Mouse (Mus musculus): ENCODE data around the gene Ubn1.

The Ubn1 gene

GRCm38 (mm10) chr16:5071974-5072373 lies 22.1 kb downstream of the Ubn1 start:
- no peak for DNase-seq (ENCODE audit: low read depth in 2 of 2, low spot score in 2 of 2)

DNA sequence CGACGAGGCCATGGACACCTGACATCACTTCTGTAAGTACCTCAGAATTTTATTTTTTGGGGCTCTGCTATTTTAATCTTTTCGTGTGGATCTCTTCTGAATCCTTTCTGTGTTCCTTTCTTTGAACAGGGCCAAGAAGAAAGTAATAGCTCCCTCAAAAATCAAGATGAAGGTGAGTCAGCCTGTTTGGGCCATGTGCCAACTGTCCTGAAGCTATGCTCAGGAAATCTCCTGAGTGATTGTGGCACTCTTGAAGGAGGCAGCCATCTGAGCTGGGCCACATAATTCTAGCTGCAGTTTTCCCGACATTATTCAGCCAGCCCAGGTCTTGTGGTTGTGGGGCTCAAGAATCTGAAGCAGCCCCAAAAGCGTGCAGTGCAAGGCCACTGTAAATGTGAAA lies 24.5 kb downstream of the Ubn1 start:
- DNase-seq (ENCODE audit: low read depth in 2 of 2, low spot score in 2 of 2), result no peak

- DNase-seq (ENCODE audit: low read depth in 2 of 2, low spot score in 2 of 2), result no peak
Measured at GRCm38 (mm10) chr16:5085196-5085595, 35.3 kb downstream of the Ubn1 start.

DNA sequence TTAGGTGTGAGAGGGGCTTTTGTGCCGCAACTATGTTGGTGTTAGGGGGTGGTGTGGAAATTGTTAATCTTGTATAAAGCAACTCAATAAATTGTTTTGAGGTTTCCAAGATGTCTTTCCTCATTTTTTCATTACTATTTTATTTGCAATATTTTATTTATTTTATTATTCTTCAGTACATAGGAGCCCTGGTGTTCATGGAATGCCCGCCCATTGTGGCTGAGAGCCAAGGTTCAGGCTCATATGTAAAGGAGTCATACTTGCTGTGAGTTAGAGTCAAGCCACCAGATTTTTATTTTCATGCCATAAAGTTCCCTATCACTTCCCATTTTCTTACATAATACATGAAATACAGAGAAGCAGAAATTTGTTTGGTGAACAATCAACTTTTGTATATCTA lies 36.3 kb downstream of the Ubn1 start:
- DNase-seq (ENCODE audit: low read depth in 2 of 2, low spot score in 2 of 2), result no peak

- DNase-seq (ENCODE audit: low read depth in 2 of 2, low spot score in 2 of 2), result no peak
Measured at GRCm38 (mm10) chr16:5089021-5089420, 39.2 kb downstream of the Ubn1 start.

- no peak for DNase-seq (ENCODE audit: low read depth in 2 of 2, low spot score in 2 of 2)
Measured at GRCm38 (mm10) chr16:5093285-5093684, 43.4 kb downstream of the Ubn1 start.

GRCm38 (mm10) chr16:5096504-5096903 lies 46.6 kb downstream of the Ubn1 start:
- DNase-seq (ENCODE audit: low read depth in 2 of 2, low spot score in 2 of 2), result no peak

- no peak for DNase-seq (ENCODE audit: low read depth in 2 of 2, low spot score in 2 of 2)
Measured at GRCm38 (mm10) chr16:5101000-5101399, 51.1 kb downstream of the Ubn1 start.

DNA sequence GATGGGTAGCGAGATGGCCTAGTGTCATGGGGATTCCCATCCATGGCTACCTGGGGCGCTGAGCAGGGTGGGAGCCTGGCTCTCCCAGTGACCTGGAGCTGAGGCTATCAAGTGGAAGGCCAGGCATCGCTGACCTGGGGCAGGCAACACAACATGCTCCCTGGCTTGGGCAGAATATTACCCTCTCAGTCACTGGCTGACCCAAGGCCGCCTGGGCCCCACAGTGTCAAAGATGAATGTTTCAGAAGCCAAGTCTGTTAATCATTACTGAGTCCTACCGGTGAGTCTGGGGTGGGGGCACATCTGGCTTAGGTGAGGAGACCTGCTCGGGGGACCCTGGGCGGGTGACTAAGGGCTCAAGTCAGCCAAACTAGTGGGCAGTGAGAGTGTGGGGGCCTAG lies 60.0 kb downstream of the Ubn1 start:
- no peak for DNase-seq (ENCODE audit: low read depth in 2 of 2, low spot score in 2 of 2)

DNA sequence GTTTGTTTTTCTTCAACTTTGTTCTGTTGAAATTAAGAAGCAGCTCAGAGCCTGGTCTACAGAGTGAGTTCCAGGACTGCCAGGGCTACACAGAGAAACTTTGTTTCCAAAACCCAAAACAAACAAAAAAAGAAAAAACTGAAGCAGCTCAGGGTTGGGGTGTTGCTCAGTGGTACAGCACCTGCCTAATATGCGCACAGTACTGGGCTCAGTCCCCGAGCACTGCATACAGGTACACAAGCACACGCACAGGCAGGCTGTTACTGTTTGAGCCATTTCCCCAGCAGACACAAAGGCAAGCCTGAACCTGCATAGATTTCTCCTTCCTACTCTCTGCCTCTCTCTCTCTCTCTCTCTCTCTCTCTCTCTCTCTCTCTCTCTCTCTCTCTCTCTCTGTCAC lies 61.2 kb downstream of the Ubn1 start:
- no peak for DNase-seq (ENCODE audit: low read depth in 2 of 2, low spot score in 2 of 2)

GRCm38 (mm10) chr16:5113002-5113550 lies 63.2 kb downstream of the Ubn1 start:
- DNase-seq (ENCODE audit: low read depth in 2 of 2, low spot score in 2 of 2), result no peak

- no peak for DNase-seq (ENCODE audit: low read depth in 2 of 2, low spot score in 2 of 2)
Measured at GRCm38 (mm10) chr16:5113582-5113981, 63.7 kb downstream of the Ubn1 start.

GRCm38 (mm10) chr16:5119385-5119784 lies 69.5 kb downstream of the Ubn1 start:
- no peak for DNase-seq (ENCODE audit: low read depth in 2 of 2, low spot score in 2 of 2)

DNA sequence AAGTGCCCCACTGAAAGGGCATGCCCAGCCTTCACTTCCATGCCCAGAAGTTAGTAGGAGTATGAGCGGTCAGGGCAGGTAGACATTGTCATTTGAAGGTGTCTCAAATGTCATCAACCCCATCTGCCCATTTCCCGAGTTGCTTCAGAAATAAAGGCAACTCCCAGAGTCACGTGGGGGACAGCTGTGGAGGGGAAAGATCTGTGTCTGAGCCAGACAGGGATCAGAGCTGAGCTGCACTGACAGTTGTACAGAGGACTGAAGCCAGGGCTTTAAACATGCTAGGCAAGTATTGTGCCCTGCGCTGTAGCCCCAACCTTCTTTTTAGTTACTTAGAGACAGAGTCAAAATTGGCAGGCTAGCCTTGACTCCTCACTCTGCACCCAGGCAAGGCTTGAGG lies 70.0 kb downstream of the Ubn1 start:
- no peak for DNase-seq (ENCODE audit: low read depth in 2 of 2, low spot score in 2 of 2)

DNA sequence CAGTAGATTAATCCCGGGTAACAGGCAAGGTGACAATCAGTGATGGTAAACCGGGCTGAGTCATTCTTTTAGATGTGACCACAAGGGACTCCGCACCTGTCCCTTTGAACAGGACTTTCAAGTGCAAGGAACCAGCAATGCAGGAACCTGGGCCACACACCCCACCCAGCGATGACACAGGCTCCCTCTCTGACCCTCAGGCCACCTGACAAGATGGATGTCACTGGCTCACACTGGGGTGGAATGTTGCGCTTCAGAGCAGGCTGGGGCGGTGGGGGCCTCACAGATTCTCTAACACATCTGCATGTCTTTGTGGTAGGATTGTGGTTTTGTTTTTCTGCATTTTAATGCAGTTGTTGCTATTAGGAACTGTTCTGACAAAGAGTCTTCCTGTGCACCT lies 73.6 kb downstream of the Ubn1 start:
- no peak for DNase-seq (ENCODE audit: low read depth in 2 of 2, low spot score in 2 of 2)

DNA sequence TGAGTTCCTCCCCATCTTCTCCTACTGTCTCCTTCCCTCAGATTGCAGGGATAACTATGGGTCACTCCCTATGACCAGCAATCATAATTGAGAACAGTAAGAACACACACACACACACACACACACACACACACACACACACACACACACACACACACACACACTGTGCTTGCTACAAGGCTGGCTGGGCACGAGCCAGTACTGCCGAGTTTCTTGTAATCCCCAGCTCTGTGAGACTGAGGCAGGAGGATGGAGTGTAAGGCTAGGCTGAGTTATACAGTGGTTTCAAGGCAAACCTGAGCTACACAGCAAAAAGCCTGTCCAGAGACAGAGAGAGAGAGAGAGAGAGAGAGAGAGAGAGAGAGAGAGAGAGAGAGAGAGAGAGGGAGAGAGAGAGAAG lies 80.3 kb downstream of the Ubn1 start:
- DNase-seq (ENCODE audit: low read depth in 2 of 2, low spot score in 2 of 2), result no peak

DNA sequence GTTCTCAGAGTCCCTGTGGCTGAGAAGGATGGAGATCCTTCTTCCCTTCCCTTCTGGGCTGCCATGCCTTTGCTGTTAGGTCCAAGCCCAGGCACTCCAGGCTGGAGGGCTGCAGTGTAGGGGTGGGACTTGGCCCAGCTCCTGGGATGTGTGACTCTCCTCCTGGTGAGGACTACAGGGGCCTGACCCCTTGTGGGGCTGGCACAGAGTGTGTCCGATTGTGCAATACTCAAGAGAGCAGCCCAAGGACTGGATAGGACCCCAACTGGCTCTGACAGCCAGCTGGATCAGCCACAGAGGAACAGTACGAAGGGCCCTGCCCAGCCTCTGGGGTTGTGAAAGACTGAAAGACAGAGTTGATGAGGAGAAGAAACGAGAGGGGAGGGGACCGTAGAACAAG lies 80.9 kb downstream of the Ubn1 start:
- DNase-seq (ENCODE audit: low read depth in 2 of 2, low spot score in 2 of 2), result no peak

DNA sequence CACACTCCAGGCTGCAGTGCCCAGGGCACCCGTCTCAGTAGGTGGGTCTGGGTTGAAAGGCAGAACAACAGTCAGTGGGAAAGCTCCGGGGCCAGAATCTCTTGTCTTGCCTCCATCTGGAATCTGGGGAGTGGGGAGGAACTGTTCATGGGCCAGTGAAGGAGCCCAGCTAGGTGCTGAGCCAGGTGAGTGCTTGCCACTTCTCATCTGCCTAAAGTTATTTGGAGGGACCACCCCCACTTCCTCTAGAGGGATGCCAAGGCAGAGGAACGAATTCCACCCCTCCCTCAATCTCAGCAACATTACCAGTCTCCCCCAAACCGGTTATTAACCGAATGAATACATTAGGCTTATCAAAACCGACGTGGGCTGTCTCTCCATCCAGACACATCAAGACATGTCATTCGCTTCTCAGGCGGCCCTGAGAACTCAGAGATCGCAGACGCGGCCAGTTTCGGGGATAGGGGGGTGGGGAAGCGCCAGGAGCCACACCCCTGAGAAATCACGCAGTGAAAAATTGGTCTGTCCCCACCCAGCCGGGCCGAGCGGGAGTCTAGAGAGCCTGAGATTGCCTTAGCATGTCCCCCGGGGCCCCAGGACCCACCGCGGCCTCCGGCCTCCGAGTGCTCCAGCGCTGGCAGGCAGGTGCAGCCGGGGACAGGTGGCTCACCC lies 81.5 kb downstream of the Ubn1 start:
- DNase-seq (ENCODE audit: low read depth in 2 of 2, low spot score in 2 of 2), result no peak

GRCm38 (mm10) chr16:5132401-5132801 lies 82.5 kb downstream of the Ubn1 start, which contains the start of gene Ppl:
Gene Ppl, minus strand, starts transcription at chr16:5132421.
- DNase-seq (ENCODE audit: low read depth in 2 of 2, low spot score in 2 of 2), result no peak

DNA sequence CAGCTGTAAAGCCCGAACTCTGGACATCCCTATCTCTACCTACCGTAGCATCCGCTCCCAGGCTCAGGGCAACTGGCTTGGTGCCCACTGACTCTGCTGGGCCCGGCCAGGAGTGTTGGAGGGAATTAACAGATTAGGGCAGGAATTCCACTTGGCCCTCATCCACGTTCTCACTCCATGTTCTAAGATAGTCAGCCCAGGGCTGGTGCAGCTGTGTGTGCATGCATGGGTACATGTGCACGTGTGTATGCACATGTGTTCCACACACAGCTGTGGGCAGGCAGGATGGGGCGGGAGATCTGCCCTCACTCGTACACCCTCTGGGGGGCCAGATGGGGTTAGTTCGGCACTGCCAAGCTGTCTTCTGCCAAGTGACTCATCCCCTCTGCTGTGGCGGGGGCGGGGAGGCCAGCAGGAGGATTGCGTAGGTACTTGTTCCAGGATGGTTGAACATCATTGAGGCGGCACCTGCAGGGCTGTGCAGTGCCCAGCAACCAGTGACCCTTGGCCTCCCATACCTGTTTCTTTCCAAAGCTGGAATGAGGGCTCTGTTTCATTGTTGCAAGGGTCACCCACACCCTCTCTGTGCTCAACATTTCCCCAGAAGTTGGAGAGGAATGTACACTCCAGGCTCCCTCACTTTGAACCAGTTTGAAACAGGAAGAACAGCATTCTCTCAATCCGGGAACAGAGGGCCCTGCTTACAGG lies 84.9 kb downstream of the Ubn1 start:
- no peak for DNase-seq (ENCODE audit: low read depth in 2 of 2, low spot score in 2 of 2)

DNA sequence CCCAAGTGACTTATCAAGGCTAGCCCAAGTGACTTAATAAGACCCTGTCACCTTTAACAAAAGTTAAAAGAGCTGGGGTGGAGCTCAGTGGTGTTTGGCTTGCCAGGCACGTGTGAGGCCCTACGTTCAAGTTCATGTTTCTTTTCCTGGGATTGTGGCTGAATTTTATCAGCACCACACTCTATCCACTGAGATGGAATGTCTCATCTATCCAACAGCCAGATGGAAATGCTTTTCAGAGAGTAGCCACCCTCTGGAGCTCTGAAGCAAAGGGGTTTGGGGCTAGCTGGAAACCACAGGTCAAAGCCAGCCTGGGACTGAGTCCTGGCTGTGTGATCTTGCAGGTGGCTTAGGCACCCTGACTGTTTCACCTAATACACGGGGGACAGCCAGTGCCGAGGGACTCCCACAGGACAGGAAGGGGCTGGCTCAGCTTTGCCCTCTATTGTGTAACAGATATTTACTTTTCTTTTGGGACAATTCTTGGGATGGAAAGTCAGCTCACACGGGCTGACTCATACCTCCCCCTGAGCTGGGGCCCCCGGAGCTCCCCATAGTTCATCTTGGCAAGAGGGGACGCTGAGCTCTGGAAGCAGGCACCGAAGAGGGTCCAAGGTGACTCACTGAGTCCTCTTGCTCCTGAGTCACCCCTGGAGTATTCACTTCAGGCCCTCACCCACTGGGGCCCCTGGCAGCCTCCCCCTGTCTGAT lies 85.8 kb downstream of the Ubn1 start:
- DNase-seq (ENCODE audit: low read depth in 2 of 2, low spot score in 2 of 2), result no peak
